Mouse (Mus musculus) spleen, adult 10 weeks (tissue): ENCODE data around the gene Mtx2. TPM values are rescaled to one million over a fixed set of nuclear protein-coding genes. Genes with fewer than 3 reads are reported as not detected.

Source experiments
- polyA plus RNA-seq: library from polyadenylated mRNA; stranded (reverse); fragments of 350-450 nt; fragmentation: Illumina TruSeq; extraction: RNeasy Lipid Tissue Mini Kit (QIAGEN cat#74804); gene quantifications from one replicate; pipeline ENCODE4 v1.2.3, GENCODE M21; 2015; ENCODE audit warnings: low replicate concordance; ENCODE audit not compliant: insufficient read depth

Gene Mtx2
- 56.0 TPM for polyA plus RNA-seq

GRCm38 (mm10) chr2:74825730-74826430 is at the start of gene Mtx2:
Gene Mtx2 (plus strand): TSS chr2:74825803.

Other genes starting within 250 kb of the Mtx2 start
- 19.6 TPM for gene Lnpk, start 246.4 kb upstream of the Mtx2 start, polyA plus RNA-seq
- gene Evx2, start 166.2 kb upstream of the Mtx2 start, polyA plus RNA-seq = not detected
- gene Hoxd13, start 157.5 kb upstream of the Mtx2 start, polyA plus RNA-seq = not detected
- not detected for gene Hoxd12, start 150.8 kb upstream of the Mtx2 start, polyA plus RNA-seq
- gene Hoxd11, start 146.2 kb upstream of the Mtx2 start, polyA plus RNA-seq = not detected
- not detected for gene Hoxd10, start 133.9 kb upstream of the Mtx2 start, polyA plus RNA-seq
- gene Hoxd9, start 128.1 kb upstream of the Mtx2 start, polyA plus RNA-seq = not detected
- 1.4 TPM for gene Hoxd8, start 121.2 kb upstream of the Mtx2 start, polyA plus RNA-seq
- gene Hoxd3, start 113.9 kb upstream of the Mtx2 start, polyA plus RNA-seq = not detected
- gene Hoxd4, start 113.9 kb upstream of the Mtx2 start, polyA plus RNA-seq = 0.23 TPM
- not detected for gene Gm28230, start 99.1 kb upstream of the Mtx2 start, polyA plus RNA-seq
- not detected for gene Hoxd1, start 62.8 kb upstream of the Mtx2 start, polyA plus RNA-seq